Comparison of ENCODE assay signal across 18 mouse cellular contexts in genomic region chr11:32699913-32700493, GRCm38 (mm10).
"Had no signal": no experiment of that assay in that cellular context is flagged by ENCODE, and none has a peak within 500 bp of the region (broad histone marks: within the 10 kb centered on the region; RNA-seq: fewer than 3 reads in every experiment).

No protein-coding gene starts in this region.

- DNase-seq: kidney, adult 9 months; kidney, postnatal 14 days; kidney, postnatal 4 days; layer of hippocampus, postnatal 36 days; liver, embryonic 13.5 days; lung, adult 2 months; lung, postnatal 36 days; right cerebral cortex, adult 18-20 months; right cerebral cortex, postnatal 25 days; spleen, adult 18-20 months; thymus, postnatal 25 days had no signal

- H3K4me3 ChIP-seq: left cerebral cortex, adult 2 months; liver, embryonic 13.5 days; midbrain, embryonic 12.5 days; midbrain, embryonic 15.5 days; neural tube, embryonic 12.5 days; neural tube, embryonic 15.5 days; stomach, embryonic 15.5 days had no signal

- ATAC-seq: lung, postnatal 0 days; midbrain, embryonic 15.5 days had no signal

- H3K27ac ChIP-seq: left cerebral cortex, adult 2 months; liver, embryonic 13.5 days; midbrain, embryonic 12.5 days; midbrain, embryonic 15.5 days; neural tube, embryonic 12.5 days; neural tube, embryonic 15.5 days; stomach, embryonic 15.5 days had no signal
